Mouse (Mus musculus) E14TG2a.4 (cell line): ENCODE results near the gene Gramd1b.

Source experiments
- CTCF ChIP-seq: conservative IDR thresholded peaks from 2 replicates; pipeline ENCODE4 v1.5.1; 2014; ENCODE audit warnings: low read length
- NANOG ChIP-seq: IDR thresholded peaks from 2 replicates; pipeline ENCODE4 v1.6.1; 2014; ENCODE audit warnings: borderline replicate concordance, low read length, mixed read lengths
- POU5F1 ChIP-seq: IDR thresholded peaks from 2 replicates; pipeline ENCODE4 v1.6.1; 2014; ENCODE audit warnings: low read length, borderline replicate concordance

GRCm38 (mm10) chr9:40374052-40374451 is 157.1 kb downstream of the Gramd1b start:
- TF ChIP-seq CTCF: no peak
- TF ChIP-seq POU5F1: no peak
- no peak for TF ChIP-seq NANOG
